17 mouse cellular contexts compared by ENCODE assay signal in genomic region chr17:78601601-78602000, GRCm38 (mm10).
A peak's percentile ranks its signal among the peaks of the same experiment; 100 is the strongest.
DNase-seq lines count a peak whose midpoint lies in the region; ATAC-seq and TF ChIP-seq lines count a peak whose summit lies in the region.
"Had no signal": no experiment of that assay in that cellular context is flagged by ENCODE, and none has a peak within 500 bp of the region (broad histone marks: within the 10 kb centered on the region; RNA-seq: fewer than 3 reads in every experiment).

No protein-coding gene starts in this region.

- H3K27ac ChIP-seq in forebrain, embryonic 14.5 days (ENCODE audit: low read depth, low read length) = no peak overlapping the region
- no peak overlapping the region for H3K27ac ChIP-seq in forebrain, embryonic 15.5 days (replicated peaks)
- H3K27ac ChIP-seq in hindbrain, postnatal 0 days = 0 out of 2 replicates have a peak overlapping the region, but pooled peaks have one; percentile 4
- H3K27ac ChIP-seq in hindbrain, embryonic 11.5 days (ENCODE audit: low read depth, low read length) = no peak overlapping the region
- H3K27ac ChIP-seq: forebrain, embryonic 12.5 days; heart, embryonic 15.5 days; hindbrain, embryonic 10.5 days had no signal

- no peaks in the 10 kb centered on the region for H3K36me3 ChIP-seq in forebrain, embryonic 14.5 days (ENCODE audit: control insufficient read depth, insufficient read depth, low read length)
- H3K36me3 ChIP-seq in forebrain, embryonic 15.5 days = no peaks in the 10 kb centered on the region
- no peaks in the 10 kb centered on the region for H3K36me3 ChIP-seq in hindbrain, postnatal 0 days (ENCODE audit: insufficient read depth, low read length)
- no peaks in the 10 kb centered on the region for H3K36me3 ChIP-seq in hindbrain, embryonic 11.5 days (ENCODE audit: control insufficient read depth, insufficient read depth, low read length)
- H3K36me3 ChIP-seq: forebrain, embryonic 12.5 days; heart, embryonic 15.5 days; hindbrain, embryonic 10.5 days had no signal

- TF ChIP-seq CTCF in hindbrain, postnatal 0 days (IDR thresholded peaks at IDR 0.05; ENCODE audit: low read depth) = no peak

- 85% methylated on average over 12 of the region's 12 CpGs for WGBS in forebrain, embryonic 14.5 days
- WGBS in forebrain, embryonic 15.5 days = 70% methylated on average over 12 of the region's 12 CpGs
- WGBS in hindbrain, postnatal 0 days = 62% methylated on average over 12 of the region's 12 CpGs
- WGBS in hindbrain, embryonic 11.5 days = 87% methylated on average over 12 of the region's 12 CpGs

- ATAC-seq in forebrain, embryonic 14.5 days = no peak
- no peak for ATAC-seq in forebrain, embryonic 15.5 days (replicated peaks)
- ATAC-seq in hindbrain, postnatal 0 days = peak; percentile 53; the same call in 1 of the 2 replicates
- no peak for ATAC-seq in hindbrain, embryonic 11.5 days (ENCODE audit: low FRiP score)

- no peaks in the 10 kb centered on the region for H3K9me3 ChIP-seq in forebrain, embryonic 14.5 days (replicated peaks; ENCODE audit: control insufficient read depth, low read length)
- H3K9me3 ChIP-seq in forebrain, embryonic 15.5 days = no peaks in the 10 kb centered on the region
- H3K9me3 ChIP-seq in hindbrain, postnatal 0 days (ENCODE audit: low read length) = no peaks in the 10 kb centered on the region
- no peaks in the 10 kb centered on the region for H3K9me3 ChIP-seq in hindbrain, embryonic 11.5 days (ENCODE audit: control insufficient read depth, low read length)
- H3K9me3 ChIP-seq: forebrain, embryonic 12.5 days; heart, embryonic 15.5 days; hindbrain, embryonic 10.5 days had no signal

- peak; percentile 33 for DNase-seq in forebrain, embryonic 14.5 days (ENCODE audit: low spot score)
- peak; percentile 54 for DNase-seq in hindbrain, postnatal 0 days (ENCODE audit: low spot score)
- DNase-seq in hindbrain, embryonic 11.5 days (ENCODE audit: low spot score) = no peak
- peak; percentile 61 to 64 for DNase-seq in right cerebral cortex, postnatal 10 days (ENCODE audit: low spot score in 2 of 2)
- no peak for DNase-seq in right cerebral cortex, postnatal 36 days (ENCODE audit: low spot score in 2 of 2)
- no peak for DNase-seq in thymus, postnatal 14 days
- DNase-seq in kidney, postnatal 4 days = no peak
- DNase-seq: cerebellum, adult 11-12 months; kidney, adult 11 months; kidney, postnatal 25 days; lung, embryonic 14.5 days; thymus, adult 18-20 months had no signal

- no peak overlapping the region for H3K4me2 ChIP-seq in forebrain, embryonic 14.5 days (ENCODE audit: low read length)
- H3K4me2 ChIP-seq in forebrain, embryonic 15.5 days (replicated peaks) = no peak overlapping the region
- H3K4me2 ChIP-seq in hindbrain, postnatal 0 days (ENCODE audit: low read depth, low read length) = no peak overlapping the region
- no peak overlapping the region for H3K4me2 ChIP-seq in hindbrain, embryonic 11.5 days (replicated peaks; ENCODE audit: low read depth, low read length)
- H3K4me2 ChIP-seq: forebrain, embryonic 12.5 days; heart, embryonic 15.5 days; lung, embryonic 14.5 days had no signal

- no peak overlapping the region for H3K9ac ChIP-seq in forebrain, embryonic 14.5 days (ENCODE audit: low read length)
- no peak overlapping the region for H3K9ac ChIP-seq in forebrain, embryonic 15.5 days (replicated peaks)
- no peak overlapping the region for H3K9ac ChIP-seq in hindbrain, postnatal 0 days (replicated peaks; ENCODE audit: low read length)
- no peak overlapping the region for H3K9ac ChIP-seq in hindbrain, embryonic 11.5 days (ENCODE audit: low read depth, low read length)
- H3K9ac ChIP-seq: forebrain, embryonic 12.5 days; heart, embryonic 15.5 days; lung, embryonic 14.5 days had no signal

- H3K4me1 ChIP-seq in forebrain, embryonic 14.5 days (ENCODE audit: control insufficient read depth, insufficient read depth, low read length) = 0 out of 2 replicates have a peak, but pooled peaks cover 2% of the 10 kb centered on the region
- H3K4me1 ChIP-seq in forebrain, embryonic 15.5 days = peaks cover 6% of the 10 kb centered on the region
- no peaks in the 10 kb centered on the region for H3K4me1 ChIP-seq in hindbrain, postnatal 0 days (ENCODE audit: insufficient read depth, low read length)
- H3K4me1 ChIP-seq in hindbrain, embryonic 11.5 days (replicated peaks; ENCODE audit: control insufficient read depth, insufficient read depth, low read length) = no peaks in the 10 kb centered on the region
- H3K4me1 ChIP-seq: heart, embryonic 15.5 days had no signal

- no peaks in the 10 kb centered on the region for H3K27me3 ChIP-seq in forebrain, embryonic 14.5 days (replicated peaks; ENCODE audit: control insufficient read depth, insufficient read depth, low read length)
- no peaks in the 10 kb centered on the region for H3K27me3 ChIP-seq in forebrain, embryonic 15.5 days
- no peaks in the 10 kb centered on the region for H3K27me3 ChIP-seq in hindbrain, postnatal 0 days (ENCODE audit: insufficient read depth, low read length)
- no peaks in the 10 kb centered on the region for H3K27me3 ChIP-seq in hindbrain, embryonic 11.5 days (ENCODE audit: control insufficient read depth, insufficient read depth, low read length)
- H3K27me3 ChIP-seq: forebrain, embryonic 12.5 days; heart, embryonic 15.5 days had no signal

- H3K4me3 ChIP-seq in forebrain, embryonic 14.5 days (ENCODE audit: low read depth, low read length) = no peak overlapping the region
- no peak overlapping the region for H3K4me3 ChIP-seq in forebrain, embryonic 15.5 days
- H3K4me3 ChIP-seq in hindbrain, postnatal 0 days (ENCODE audit: low read length) = no peak overlapping the region
- H3K4me3 ChIP-seq in hindbrain, embryonic 11.5 days (ENCODE audit: low read depth, low read length) = no peak overlapping the region
- H3K4me3 ChIP-seq: forebrain, embryonic 12.5 days; heart, embryonic 15.5 days; hindbrain, embryonic 10.5 days; myocyte had no signal

Comparison
In these comparisons a context has a peak if more than half of its experiments do, and no peak if none do; other contexts are left out.
1. DNase-seq: peak in forebrain, embryonic 14.5 days (single experiment), hindbrain, postnatal 0 days (single experiment) and right cerebral cortex, postnatal 10 days (2 of 2); none in hindbrain, embryonic 11.5 days (single experiment), right cerebral cortex, postnatal 36 days (0 of 2), thymus, postnatal 14 days (single experiment) and kidney, postnatal 4 days (0 of 2).